Mouse (Mus musculus): ENCODE data around the gene Elfn1. TPM values are rescaled to one million over a fixed set of nuclear protein-coding genes. Genes with fewer than 3 reads are reported as not detected.
A peak's percentile ranks its signal among the peaks of the same experiment; 100 is the strongest.

Gene Elfn1
- total RNA-seq (2021), result 10 to 100 TPM; 14.1 to 16.8 TPM
- long read RNA-seq, experiment 1, result 0 reads
- long read RNA-seq, experiment 2, partial matches to known transcripts, result 0 of 3 reads
- long read RNA-seq, experiment 2, other reads (novel, unspliced or antisense), result 3 of 3 reads

- peak in 1 of 2 experiments; percentile 11 for DNase-seq (ENCODE audit: low spot score in 2 of 2)
These were observed at the start of gene Elfn1 for GRCm38 (mm10) chr5:139907714-139908242. Gene Elfn1 (plus strand): TSS chr5:139907943.

GRCm38 (mm10) chr5:139860328-139861104 is 47.2 kb upstream of the Elfn1 start:
- DNase-seq (ENCODE audit: low spot score in 2 of 2), result no peak

- DNase-seq (ENCODE audit: low spot score in 2 of 2), result peak in 1 of 2 experiments; percentile 48
These were observed 45.0 kb upstream of the Elfn1 start for GRCm38 (mm10) chr5:139862759-139863158.

- DNase-seq (ENCODE audit: low spot score in 2 of 2), result no peak
These were observed 36.9 kb upstream of the Elfn1 start for GRCm38 (mm10) chr5:139870886-139871285.

GRCm38 (mm10) chr5:139871526-139871925 is 36.2 kb upstream of the Elfn1 start:
- no peak for DNase-seq (ENCODE audit: low spot score in 2 of 2)

GRCm38 (mm10) chr5:139877563-139877962 is 30.2 kb upstream of the Elfn1 start:
- no peak for DNase-seq (ENCODE audit: low spot score in 2 of 2)

- no peak for DNase-seq (ENCODE audit: low spot score in 2 of 2)
These were observed 28.0 kb upstream of the Elfn1 start for GRCm38 (mm10) chr5:139879694-139880093.

GRCm38 (mm10) chr5:139881161-139881560 is 26.6 kb upstream of the Elfn1 start:
- DNase-seq (ENCODE audit: low spot score in 2 of 2), result no peak

GRCm38 (mm10) chr5:139888624-139889023 is 19.1 kb upstream of the Elfn1 start:
- DNase-seq (ENCODE audit: low spot score in 2 of 2), result no peak

GRCm38 (mm10) chr5:139889370-139889769 is 18.4 kb upstream of the Elfn1 start:
- DNase-seq (ENCODE audit: low spot score in 2 of 2), result no peak

- DNase-seq (ENCODE audit: low spot score in 2 of 2), result no peak
These were observed 15.3 kb upstream of the Elfn1 start for GRCm38 (mm10) chr5:139892326-139892994.

GRCm38 (mm10) chr5:139892995-139893345 is 14.8 kb upstream of the Elfn1 start:
- no peak for DNase-seq (ENCODE audit: low spot score in 2 of 2)

GRCm38 (mm10) chr5:139894025-139894508 is 13.7 kb upstream of the Elfn1 start:
- no peak for DNase-seq (ENCODE audit: low spot score in 2 of 2)

- no peak for DNase-seq (ENCODE audit: low spot score in 2 of 2)
These were observed 8.7 kb upstream of the Elfn1 start for GRCm38 (mm10) chr5:139899044-139899443.

- no peak for DNase-seq (ENCODE audit: low spot score in 2 of 2)
These were observed 2.6 kb upstream of the Elfn1 start for GRCm38 (mm10) chr5:139905121-139905520.

GRCm38 (mm10) chr5:139906507-139906906 is 1.2 kb upstream of the Elfn1 start:
- DNase-seq (ENCODE audit: low spot score in 2 of 2), result no peak

GRCm38 (mm10) chr5:139907241-139907640 is 502 bp upstream of the Elfn1 start:
- DNase-seq (ENCODE audit: low spot score in 2 of 2), result peak in 1 of 2 experiments; percentile 12

GRCm38 (mm10) chr5:139908243-139908810 is 584 bp downstream of the Elfn1 start:
- DNase-seq (ENCODE audit: low spot score in 2 of 2), result no peak

- no peak for DNase-seq (ENCODE audit: low spot score in 2 of 2)
These were observed 1.3 kb downstream of the Elfn1 start for GRCm38 (mm10) chr5:139908811-139909627.

GRCm38 (mm10) chr5:139909710-139910550 is 2.2 kb downstream of the Elfn1 start:
- no peak for DNase-seq (ENCODE audit: low spot score in 2 of 2)
